Mouse (Mus musculus) liver, embryonic 14.5 days (tissue): ENCODE measurements around the gene Naaladl2.

Experiments
- CTCF ChIP-seq: IDR thresholded peaks from 2 replicates; pipeline ENCODE4 v1.5.1; 2016; ENCODE audit warnings: antibody characterized with exemption, low read depth, control low read depth
- EP300 ChIP-seq: IDR thresholded peaks from 2 replicates; pipeline ENCODE4 v1.6.1; 2016; ENCODE audit warnings: antibody characterized with exemption, low read depth

DNA sequence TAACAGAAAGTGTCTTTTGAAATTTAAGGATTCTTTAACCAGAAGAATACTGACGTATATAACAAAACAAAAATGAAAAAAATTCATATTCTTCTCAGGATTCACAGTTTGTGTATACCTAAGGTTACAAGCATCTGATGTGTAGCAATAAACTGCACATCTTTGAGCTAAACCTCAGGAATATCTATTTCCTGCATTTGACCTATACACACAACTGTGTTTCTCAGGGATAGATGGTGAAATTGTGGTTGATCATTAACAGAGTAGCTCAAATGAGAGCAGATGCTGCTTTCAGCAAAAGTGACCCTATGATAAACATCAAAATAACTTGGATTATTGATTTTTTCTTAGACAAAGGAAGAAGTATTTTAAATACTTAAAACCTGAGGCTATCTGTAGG, 1037.7 kb downstream of the Naaladl2 start:
- no peak for TF ChIP-seq CTCF
- no peak for TF ChIP-seq EP300
